Mouse (Mus musculus): ENCODE data around the gene Zfp874b.
"Not testable (repeated sequence)": the region's sequence is repeated elsewhere in the genome, so short reads cannot be mapped to it uniquely, and the experiment has no call there.

The Zfp874b gene

DNA sequence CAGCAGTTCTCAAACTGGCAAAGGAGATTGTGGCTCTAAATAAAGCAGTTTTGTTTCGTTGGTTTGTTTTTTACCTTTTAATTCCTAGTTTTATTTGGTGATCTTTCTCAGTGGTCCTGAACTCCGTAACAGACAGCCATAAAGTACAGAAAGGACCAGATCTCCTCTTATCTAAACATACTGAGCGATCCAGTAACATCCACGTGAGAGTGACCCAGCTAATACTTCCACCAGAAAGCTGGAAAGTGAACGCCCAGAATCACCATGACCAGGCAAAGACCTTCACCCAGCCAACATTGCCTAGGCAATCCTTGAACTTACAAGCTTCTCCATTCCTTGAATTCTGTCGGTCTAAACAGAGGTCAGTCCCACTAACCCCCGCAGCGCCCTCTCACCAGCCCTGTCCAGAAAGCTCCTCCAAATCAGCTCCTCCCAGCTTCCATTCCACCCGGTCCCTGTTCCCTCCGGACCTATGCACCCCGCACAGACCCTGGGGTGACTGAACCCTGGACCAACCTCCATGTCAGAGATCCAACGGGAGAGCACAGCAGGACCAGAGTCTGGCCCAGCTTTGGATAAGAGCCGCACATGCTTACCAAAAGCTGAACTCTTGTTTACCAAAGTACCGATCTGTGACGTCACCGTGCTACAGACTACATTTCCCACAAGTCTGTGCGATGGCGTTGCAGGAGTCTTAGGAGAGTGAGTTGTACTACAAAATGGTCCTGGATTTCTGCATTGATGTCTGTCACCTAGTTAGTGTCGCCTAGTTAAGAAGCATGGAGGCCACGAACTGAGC, at the start of gene Zfp874b:
Gene Zfp874b (minus strand): TSS at position 634 of the 799 bp plus-strand sequence.
- DNase-seq (ENCODE audit: low spot score in 2 of 2) = peak; percentile 82 to 88

DNA sequence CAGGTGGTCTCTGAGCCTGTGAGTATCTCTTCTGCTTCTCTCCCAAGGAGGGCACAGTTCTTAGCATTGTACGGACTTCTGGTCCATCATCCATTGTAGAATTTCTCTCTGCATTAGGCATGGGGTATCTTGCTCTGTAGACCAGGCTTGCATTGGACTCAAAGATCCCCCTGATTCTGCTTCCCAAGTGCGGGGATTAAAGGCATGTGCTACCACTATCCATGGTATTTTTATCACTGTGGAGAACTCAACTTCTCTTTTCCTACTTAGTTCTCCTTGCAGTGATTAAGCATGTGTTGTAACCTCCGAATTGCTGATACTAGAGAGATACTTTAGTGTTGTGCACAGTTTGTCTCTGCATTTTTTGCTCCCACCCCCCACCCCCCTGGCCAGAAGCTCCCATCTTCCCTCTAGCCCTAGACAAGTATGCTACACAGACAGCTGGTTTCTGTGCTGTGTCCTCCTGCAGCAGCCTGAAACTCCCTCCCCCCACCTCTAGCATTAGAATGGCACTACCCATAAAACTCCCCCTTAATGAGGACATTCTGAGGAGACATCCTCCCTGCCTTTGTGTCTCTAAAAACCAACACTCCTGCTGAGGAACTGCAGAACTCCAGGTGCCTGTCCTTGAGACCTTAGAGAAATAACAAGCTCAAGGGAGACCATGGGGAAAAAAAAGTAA, 43.1 kb upstream of the Zfp874b start:
- no peak for DNase-seq (ENCODE audit: low spot score in 2 of 2)

DNA sequence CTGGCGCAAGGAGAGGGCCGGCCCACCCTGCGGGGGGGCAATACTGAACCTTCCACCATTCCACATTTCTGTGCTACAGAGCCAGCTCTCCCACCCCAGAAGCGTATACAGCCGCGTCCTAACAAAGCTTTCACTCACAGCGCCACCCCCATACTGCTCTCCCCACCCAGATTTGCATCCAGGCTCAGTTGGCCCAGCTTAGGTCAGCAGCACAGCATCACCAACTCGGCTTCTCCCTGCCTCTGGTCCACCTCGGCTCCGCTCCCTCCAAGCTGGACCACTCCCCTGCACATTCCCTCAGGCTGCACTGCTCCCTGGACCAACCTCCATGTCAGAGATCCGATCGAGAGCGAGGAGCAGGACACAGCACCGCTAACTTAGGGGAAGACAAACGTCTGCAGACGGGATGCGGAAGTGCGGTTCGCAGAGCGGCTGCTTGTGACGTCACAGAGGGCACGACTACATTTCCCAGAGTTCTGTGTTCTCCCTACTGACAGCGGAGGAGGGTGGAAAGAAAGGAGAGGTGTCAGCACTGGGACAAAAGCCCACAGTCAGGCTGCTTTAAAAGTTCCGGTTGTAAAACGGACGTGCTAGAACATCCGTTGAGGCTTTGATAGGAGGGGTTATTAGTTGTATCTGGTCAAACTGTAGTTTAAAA, 41.8 kb upstream of the Zfp874b start, which contains the start of the genes Gm26965 and Zfp87:
Gene Gm26965 (minus strand): TSS at position 399 of the 658 bp plus-strand sequence.
Gene Zfp87 (minus strand): TSS at position 425 of the 658 bp plus-strand sequence.
- DNase-seq (ENCODE audit: low spot score in 2 of 2) = peak; percentile 87 to 90

DNA sequence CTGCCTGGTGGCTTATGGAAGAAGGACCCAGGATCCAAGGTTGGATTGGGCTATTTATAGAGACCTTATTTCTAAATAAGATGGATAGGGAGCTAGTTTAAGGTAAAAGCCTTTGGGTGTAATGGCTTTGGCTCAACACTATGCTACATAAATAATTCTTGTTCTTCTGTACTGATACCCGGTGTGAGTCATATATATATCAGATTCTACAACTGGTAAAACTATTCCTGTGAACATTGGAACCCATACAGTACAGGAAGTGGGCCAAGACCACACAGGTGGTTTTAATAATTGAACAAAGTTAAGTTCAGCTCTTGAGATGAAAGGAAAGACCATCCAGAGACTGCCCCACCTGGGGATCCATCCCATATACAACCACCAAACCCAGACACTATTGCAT, 16.9 kb upstream of the Zfp874b start:
- DNase-seq (ENCODE audit: low spot score in 2 of 2) = no peak

DNA sequence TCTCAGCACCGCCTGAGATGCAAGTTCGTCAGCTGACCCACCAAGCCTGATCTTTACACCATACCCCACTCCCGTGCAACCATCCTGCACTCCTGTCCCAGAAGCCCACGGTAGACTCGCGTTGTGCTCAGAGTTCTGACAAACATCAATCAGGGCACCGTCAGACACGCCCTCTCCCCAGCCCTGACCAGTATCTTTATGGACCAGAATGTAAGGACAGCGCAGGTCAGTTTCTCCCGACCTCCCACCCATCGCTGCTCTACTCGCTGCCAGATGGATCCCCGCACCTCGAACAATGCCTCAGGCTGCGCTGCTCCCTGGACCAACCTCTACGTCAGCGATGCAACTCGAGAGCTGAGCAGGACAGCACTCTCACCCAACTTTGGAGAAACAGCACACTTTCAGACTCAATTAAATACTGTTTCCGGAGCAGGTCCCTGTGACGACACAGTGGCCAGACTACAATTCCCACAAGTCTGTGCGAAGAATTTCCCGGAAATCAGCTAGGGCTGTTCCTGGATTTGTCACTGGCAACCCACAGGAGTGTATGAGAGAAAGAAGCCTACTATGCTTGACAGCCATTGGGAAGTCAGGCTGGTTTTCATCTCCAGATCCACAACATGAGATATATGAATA, 16.1 kb upstream of the Zfp874b start, which contains the start of gene Zfp58:
Gene Zfp58 (minus strand): TSS at position 472 of the 636 bp plus-strand sequence.
- peak; percentile 67 to 75 for DNase-seq (ENCODE audit: low spot score in 2 of 2)

DNA sequence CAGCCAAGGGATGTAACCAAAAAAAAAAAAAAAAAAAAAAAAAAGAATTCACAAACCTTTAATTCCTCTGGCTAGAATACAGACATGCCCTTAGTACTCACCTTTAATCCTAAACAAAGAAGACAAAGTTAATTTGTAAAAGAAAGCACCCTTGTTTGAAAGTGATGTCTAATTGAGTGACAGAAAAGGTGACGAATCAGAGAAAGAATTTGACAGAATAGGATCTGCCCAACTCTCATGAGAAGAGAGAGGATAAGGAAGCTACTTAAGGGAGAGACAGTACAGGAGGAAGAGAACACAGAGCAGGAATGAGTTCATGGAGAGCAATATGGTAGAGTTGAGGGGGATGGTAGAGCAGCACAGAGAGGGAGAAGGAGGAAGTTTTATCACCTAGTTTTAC, 11.6 kb upstream of the Zfp874b start:
- DNase-seq (ENCODE audit: low spot score in 2 of 2) = no peak

DNA sequence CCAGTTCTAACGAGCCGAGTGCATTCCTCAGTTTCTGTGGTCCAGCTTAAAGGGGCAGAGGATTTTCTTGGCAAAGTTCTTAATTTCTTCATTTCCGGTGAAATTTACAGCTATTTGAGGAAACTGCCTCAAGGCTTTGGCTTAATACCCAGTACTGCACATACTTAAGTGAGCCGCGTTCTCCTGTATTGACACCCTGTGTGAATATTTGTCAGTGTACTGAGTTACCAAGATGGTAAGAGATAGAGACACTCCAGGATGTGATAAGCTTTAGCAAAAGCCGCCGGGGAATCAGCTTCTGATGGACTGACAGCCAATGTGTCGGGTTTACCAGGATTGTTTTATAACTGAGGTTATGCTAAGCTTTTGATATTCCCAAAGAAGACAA, 360 bp upstream of the Zfp874b start:
- no peak for DNase-seq (ENCODE audit: low spot score in 2 of 2)

DNA sequence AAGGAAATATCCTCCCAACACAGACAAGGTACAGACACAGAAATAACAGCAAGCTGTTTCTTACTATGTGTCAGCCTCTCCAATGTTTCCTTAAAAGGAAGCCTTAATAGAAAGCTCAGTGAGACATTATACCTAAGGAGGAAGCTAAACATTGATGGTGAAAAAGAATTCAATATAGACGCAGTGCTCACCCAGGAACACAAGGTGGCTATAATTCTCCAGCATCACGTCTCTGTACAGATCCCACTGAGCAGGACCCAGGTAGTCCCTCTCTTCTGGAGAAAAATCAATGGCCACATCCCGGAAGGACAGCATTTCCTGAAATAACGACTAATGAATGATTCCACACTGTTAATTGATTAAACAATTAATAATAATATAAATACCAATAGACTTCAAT, 2.5 kb downstream of the Zfp874b start:
- no peak for DNase-seq (ENCODE audit: low spot score in 2 of 2)

DNA sequence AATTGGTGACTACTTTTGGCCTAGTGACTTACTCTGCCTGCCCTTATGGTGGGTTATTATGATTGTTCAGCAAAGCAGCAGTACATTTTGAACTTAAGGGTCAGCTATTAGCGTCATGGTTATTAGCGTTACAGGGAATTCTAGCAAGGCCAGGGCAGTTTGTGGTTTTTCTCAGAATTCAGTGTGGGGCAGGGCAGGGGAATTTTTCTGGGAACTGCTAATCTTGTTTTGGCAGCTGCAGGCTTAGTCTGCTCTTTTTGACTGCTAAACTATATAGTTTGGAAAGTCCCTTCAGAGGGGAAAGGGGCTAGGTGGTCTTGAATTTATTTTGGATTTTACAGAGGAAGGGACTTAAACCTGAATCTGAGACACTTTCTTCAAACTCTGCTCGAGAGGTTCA, 14.8 kb downstream of the Zfp874b start:
- DNase-seq (ENCODE audit: low spot score in 2 of 2) = no peak

DNA sequence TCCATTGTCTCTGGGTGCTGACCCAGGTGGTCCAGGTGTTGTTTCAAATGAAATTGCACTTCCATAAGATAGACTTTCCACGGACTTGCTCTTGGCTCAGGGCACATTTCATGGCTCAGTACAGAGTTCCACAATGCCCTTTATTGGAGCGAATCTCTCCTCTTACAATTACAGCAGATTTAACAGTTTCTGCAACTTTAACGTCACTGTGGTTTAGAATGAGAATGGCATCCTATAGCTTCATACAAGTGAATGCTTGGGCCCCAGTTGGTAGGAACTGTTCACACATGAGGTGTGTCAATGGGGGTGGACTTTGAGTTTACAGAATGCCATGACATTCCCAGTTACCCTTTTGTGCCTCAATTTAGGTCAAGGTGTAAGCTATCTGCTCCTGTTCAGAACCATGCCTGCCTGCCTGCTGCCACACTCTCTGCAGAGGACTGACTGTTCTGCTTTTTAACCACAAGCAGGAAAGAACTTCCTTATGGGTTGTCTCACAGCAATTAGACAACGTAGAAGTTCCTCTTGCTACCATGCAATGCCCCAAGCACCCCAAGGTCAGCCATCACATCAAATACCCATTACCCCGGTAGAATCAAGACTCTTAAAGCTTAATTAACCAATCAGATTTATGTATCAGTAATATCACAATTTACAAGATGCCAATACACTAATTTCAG, 20.4 kb downstream of the Zfp874b start:
- not testable (repeated sequence) for DNase-seq (ENCODE audit: low spot score in 2 of 2)

DNA sequence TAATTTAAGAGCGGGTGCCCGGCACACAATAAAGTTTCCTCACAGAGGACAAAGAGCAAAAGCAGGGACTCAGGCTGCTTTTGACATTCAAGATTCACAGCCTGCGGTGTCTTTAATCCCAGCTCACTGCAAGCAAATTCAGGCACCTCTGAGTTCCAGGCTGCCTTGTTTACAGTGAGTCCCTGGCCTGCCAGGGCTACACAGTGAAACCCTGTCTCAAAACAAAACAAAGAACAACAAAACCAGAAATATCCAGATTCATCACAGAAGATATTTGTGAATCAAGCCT, 32.1 kb downstream of the Zfp874b start:
- DNase-seq (ENCODE audit: low spot score in 2 of 2) = no peak

DNA sequence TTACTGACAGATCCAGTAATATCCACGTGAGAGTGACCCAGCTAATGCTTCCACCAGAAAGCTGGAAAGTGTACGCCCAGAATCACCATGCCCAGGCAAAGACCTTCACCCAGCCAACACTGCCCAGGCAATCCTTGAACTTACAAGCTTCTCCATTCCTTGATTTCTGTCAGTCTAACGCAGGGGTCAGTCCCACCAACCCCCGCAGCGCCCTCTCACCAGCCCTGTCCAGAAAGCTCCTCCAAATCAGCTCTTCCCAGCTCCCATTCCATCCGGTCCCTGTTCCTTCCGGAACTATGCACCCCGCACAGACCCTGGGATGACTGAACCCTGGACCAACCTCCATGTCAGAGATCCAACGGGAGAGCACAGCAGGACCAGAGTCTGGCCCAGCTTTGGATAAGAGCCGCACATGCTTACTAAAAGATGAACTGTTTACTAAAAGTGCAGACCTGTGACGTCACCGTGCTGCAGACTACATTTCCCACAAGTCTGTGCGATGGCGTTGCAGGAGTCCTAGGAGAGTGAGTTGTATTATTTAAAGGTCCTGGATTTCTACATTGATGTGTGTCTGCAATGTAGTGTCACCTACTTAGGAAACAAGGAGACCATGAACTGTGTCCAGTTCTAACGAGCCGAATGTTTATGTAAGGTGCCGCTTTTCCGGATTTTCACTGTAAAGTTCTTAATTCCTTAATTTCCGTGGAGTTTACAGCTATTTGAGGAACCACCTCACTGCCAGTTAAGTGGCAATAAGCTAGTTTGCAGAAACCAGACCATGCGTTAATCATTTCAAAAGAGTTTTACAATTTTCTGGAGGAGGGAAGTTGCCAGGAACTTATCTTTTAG, 32.7 kb downstream of the Zfp874b start, which contains the start of gene Zfp874a:
Gene Zfp874a (minus strand): TSS at position 453 of the 849 bp plus-strand sequence.
- DNase-seq (ENCODE audit: low spot score in 2 of 2) = peak; percentile 81 to 86

DNA sequence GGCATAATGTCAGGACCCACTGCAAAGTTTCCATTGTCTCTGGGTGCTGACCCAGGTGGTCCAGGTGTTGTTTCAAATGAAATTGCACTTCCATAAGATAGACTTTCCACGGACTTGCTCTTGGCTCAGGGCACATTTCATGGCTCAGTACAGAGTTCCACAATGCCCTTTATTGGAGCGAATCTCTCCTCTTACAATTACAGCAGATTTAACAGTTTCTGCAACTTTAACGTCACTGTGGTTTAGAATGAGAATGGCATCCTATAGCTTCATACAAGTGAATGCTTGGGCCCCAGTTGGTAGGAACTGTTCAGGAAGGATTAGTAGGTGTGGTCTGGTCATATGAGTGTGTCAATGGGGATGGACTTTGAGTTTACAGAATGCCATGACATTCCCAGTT, 47.0 kb downstream of the Zfp874b start:
- DNase-seq (ENCODE audit: low spot score in 2 of 2) = not testable (repeated sequence)

DNA sequence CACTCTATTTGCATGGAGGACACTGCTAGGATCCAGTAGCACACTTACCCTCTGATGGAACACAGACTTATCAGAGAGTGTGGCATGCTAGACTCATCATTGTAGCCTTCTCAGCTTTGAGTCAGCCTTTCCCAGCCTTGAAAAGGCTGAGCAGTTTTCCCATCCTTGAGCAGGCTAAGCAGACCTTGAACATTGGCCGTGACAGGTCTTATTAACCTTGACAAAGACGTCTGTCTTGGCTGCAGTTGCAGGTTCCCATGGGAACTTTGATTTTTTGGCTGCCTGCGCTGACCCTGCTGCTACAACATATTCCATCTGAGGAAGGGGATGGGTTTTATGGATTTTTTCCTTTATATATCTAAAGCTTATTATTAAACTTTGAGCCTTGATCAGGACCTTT, 55.9 kb downstream of the Zfp874b start:
- no peak for DNase-seq (ENCODE audit: low spot score in 2 of 2)

DNA sequence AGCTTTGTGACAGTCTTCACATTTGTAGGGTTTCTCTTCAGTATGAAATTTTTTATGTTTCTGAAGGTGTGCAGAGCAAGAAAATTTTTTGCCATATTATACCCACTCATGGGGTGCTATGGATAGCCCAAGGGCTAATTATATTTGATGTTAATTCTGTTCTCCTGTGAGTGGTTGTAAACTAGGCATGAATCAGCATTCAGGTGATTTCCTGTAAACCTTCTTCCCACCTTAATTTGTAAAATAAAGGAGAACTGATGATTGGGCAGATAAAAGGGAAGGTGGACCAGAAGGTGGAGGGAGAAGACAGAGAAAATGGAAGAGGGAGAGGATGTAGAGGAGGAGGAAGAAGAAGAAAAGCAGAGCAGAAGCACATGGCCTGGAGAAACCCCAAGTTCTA, 58.4 kb downstream of the Zfp874b start:
- DNase-seq (ENCODE audit: low spot score in 2 of 2) = not testable (repeated sequence)

DNA sequence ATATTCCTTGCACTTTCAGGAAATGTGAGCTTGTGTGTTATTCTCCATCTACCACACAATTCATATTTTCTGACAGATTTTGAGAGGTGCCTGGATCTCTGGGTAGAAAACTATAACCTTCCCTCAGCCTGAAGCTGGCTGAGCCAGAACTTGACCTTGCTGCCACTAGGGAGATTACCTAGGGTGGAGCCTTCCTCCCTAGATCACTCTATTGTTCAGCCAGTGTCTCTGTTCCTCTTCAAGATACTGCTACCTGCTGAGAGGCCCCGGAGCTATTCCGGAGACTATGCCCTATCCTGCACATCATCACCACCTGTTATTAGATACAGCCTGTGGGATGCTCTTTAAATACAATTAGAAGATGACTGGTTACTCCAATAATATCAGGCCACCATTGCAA, 61.5 kb downstream of the Zfp874b start:
- not testable (repeated sequence) for DNase-seq (ENCODE audit: low spot score in 2 of 2)

Measured in spleen, postnatal 4 days (tissue).